Mouse (Mus musculus) kidney, adult 9 months (tissue): ENCODE results near the gene Qser1.

Experiments
- DNase-seq: peaks from one replicate; pipeline ENCODE4 v3.0.0; 2022

Qser1 gene

DNA sequence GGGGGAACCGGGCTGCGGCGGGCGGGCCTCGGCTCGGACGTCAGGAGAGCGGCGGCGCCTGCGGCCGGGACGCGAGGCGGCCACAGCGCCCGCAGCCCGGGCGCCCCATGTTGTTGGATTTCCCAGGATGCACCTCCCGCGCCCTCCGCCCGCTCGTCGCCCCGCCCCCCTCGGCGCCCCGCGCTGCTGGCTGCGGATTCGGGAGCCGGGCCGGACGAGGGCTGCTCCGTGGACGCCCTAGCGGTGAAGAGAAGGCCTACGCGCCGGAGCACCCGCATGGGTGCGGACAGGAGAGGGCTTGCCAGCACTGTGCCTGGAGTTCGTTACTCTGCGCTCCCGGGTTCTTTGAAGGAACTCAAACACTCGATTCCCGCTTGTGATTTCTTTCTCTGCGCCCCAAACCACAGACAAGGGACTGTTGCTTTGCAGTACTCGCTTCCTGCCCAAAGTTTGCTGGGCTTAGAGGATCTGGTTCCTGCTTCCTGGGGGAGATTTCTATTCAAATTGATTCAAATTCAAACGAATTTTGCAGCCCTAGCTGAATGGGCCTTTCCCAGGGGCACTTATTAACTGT is 393 bp upstream of the Qser1 start:
- DNase-seq = peak; percentile 93

DNA sequence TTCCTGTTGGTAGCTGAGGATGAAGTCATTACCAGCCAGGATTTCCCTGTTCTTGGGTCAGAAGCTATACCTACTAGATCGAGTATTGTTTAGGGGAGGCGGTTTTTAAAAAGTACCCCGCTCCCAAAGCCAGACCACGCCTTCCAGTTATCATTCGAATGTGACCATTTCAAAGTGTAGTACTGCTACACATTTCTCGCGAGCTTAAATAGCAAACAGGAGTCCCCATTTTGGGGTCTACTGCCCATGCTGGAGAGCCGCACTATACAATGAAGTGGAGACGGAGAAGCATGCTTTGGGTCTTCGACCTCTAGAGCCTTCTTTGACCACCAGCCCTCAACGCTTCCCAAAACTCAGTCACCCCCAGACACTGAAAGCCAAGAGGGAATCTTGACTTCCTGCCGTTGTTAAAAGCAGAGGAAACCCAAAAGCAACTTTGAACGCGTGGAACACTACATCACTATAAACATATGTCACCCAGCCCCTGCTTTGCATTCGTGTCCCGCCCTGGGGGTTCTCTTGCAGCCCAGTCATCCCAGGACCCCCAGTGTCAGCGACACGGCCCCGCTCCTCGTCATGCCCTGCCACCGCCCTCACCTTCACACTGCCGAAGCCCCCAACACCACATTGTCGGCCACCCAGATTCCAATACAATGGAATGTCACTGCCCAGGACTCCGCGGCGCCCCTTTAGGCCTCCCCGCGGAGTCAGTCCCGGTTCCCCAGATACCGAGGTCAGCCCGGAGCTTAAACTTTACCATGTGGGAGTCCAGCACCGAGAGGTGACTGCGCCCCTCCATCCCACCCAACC is 794 bp downstream of the Qser1 start:
- peak; percentile 31 for DNase-seq

DNA sequence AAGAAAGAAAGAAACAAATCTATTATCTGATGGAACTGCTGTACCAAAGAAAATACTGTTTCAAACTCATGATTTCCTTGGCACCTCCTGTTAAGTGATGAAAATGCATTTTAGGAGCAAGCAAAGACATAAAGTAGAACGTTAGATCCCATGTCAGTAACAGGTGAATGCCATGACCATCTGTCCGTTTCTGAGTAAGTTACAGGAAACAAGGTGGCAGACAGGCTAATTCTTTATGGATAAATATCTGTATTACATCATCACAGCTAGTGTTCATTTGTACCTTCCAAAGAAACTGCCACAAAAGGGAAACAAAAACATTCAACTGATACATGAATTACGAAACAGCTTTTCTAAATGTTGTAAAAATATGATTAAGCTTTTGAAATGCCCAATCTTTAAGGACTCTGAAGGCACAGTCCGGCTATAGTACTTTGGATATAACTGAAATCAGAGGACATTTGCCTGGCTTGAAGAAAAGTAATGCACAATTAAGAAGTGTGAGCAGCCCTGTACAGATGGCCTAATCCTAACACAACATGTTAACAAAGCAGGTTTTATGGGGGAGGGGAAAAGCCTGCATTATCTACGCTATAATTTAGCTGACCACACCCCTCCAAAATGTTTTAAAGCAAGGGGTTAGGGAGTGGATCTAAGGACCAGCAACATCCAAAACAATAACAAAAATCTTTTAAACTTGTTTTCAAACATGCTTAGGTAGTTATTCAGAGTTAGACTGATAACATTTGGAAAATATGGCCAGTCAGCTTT is 2.2 kb downstream of the Qser1 start:
- DNase-seq = no peak

DNA sequence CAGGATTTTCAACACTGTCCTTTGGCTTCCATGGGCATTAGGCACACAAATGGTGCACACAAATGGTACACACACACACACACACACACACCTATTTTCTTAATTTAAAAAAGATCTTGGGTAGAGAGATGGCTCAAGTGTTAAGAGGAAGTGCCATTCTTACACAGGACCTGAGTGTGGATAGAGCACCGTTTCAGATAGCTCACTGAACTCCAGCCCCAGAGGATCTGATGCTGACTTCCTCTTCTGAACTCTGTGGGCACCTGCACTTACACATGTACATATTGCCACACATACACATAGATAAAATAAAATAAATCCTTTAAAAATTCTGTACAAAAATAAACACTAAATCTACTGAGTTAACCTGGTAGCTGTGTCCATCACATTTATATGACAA is 11.1 kb downstream of the Qser1 start:
- DNase-seq = no peak

DNA sequence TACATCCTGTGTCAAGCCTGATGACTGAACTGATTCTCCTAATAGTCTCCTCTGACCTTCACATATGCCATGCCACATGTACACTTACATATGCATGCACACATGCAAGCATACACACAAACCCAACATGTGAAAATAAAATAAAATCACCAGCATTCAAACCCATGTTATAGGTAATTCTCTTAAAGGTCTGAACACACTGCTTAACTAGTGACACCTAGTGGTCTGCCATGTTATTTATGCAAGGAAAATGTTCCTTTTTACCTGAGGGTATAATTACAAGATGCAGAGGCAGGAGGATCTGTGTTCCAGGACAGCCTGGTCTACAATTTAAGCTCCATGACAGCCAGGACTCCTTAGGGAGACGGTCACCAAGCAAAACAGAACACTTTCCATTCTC is 41.8 kb downstream of the Qser1 start:
- peak; percentile 50 for DNase-seq

DNA sequence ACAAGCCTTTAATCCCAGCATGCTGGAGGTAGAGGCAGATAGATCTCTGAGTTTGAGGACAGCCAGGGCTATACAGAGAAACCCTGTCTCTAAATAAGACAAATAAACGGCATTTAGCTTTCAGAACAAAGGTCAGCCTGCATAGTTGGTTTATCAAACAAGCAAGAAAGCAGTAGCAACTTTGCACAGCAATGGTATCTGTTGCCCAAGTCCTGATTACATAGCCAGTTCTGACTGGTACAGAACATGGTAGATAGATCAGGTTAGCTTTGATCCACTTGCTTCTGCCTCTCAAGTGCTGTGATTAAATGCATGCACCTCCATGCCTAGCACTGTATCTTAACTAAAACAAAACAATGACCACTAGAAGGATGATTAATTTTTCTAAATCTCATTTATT is 47.9 kb downstream of the Qser1 start:
- DNase-seq = no peak

DNA sequence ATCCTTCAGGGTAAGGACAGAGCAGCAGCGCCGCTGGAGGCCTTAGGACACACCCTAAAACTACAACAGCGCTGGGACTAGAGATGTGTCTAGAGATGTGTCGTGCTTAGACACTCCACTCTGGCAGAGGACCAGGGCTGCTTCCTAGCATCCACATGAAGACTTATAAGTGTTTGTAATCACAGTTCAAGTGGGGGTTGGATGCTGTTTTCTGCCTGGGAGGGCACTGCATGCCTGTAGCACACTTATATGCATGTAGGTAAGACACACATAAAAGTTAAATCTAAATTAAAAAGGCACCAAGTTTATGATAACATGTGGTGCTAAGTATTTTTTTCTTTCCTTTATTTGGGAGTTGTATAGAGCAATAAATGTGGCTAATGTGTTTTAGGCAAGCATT is 52.5 kb downstream of the Qser1 start:
- no peak for DNase-seq

DNA sequence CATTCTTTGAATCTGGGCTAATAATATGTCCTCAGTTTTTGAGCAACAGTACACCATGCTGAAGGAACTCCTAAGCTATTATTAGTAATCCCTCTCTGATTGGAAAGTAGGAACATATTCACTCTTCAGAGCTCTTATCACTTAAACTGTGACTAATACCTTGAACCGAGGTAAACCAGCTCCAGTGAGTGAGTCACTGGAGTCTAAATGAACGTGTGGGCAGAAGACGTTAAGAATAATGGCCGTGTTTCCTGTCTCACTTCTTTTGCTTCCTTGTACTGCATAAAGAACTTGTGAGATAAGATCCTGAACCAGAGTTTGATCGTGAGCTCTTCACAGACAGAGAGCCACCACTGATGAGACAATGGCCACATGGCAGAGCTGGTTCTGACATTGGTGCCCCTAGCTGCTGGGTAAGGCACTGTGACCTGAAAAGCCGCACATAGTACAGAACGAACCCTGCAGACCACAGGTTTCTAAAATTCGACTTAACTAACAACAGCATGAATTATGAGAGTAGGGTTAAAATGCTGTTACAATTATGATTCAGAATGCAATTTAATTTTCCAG is 53.3 kb downstream of the Qser1 start:
- DNase-seq = no peak

DNA sequence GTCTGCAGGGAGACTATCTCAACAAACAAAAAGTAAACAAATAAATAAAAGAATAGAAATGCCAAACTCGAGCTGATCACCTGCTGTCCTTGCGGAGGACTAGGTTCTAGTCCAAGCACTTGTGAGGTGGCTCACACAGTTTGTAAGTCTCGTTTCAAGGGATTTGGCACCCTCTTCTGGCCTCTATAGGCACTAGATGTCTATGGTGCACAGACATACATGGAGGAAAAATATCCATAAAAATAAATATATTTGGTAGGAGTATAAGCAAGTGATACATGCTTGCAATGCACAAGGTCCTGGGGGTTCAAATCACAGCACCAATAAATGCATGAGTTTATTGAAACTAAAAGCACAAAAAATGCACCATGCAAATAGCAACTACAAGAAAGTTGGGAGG is 65.9 kb downstream of the Qser1 start:
- DNase-seq = peak; percentile 61

DNA sequence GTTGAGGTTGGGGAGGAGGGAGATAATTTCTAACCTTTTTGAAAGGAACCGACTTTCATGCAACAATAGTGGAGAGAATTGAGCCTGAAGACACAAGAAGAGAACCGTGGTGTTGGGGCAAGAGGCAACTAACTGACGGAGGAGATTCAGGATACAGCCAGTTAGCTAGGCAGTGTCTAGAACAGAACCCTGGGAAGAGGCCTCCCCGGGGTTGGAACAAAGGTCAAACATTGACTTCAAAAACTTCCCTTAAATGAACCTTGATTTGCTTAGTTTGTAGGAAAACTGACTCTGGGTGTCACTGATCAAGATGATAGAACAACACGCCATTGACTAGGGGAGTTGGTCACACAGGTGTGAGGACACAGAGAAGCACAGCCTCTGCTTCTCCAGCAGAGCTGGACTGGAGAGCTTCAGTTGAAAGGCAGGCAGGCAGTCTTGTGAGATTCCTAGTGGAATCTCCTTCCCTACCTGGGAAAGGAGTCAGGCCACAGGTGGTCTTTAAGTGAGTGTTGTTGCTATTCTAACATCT is 67.8 kb downstream of the Qser1 start:
- DNase-seq = peak; percentile 55

DNA sequence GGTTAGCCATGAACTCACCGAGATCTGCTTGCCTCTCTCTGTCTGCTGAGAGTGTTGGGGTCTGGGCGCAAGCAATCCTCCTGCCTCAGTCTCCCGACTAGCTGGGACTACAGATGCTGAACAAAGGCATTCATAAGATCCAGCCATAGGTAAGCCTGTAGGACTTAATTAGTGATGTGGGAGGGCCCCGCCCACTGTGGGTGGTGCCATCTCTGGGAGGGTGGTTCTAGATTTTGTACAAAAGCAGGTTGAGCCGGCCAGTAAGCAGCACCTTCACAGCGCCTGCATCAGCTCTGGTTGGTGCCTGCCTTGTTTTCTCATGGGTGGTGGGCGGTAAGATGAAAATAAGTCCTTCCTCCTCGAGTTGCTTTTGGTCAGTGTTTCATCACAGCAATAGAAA is 70.3 kb downstream of the Qser1 start:
- DNase-seq = no peak

DNA sequence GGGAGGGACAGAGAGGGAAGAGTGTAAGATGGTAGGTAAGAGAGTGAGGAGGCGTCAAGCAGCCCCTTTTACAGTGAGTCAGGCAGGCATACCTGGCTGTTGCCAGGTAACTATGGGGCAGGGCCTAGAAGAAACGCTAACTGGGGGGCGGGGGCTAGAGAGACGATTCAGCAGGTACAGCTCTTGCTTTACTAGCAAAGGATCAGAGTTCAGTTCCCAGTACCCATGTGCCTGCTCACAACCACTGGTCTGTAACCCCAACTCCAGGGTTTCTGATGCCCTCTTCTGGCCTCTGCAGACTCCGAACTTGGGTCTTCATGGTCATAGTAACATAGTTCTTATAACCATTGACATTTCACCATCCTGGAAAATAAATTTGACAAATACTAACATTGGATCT is 72.6 kb downstream of the Qser1 start:
- DNase-seq = peak; percentile 54

DNA sequence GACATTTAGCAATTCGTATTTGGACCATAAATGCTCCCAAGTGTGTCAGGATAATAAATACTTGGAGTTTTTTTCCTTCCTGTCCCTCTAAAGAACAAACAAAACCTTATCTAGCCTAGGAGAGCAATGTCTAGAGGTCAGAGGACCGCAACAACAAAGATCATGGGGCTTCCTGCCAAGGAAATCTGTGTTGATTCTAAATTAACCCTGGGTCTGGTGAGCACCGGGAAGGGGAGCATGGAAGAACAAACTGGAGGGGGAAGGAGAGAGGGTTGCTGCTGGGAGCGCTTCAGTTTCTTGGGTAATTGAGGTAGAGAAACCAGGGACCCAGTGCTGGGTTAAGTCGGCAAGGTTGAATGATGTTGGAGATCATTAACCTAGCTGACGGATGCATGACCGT is 73.4 kb downstream of the Qser1 start:
- DNase-seq = peak; percentile 87

DNA sequence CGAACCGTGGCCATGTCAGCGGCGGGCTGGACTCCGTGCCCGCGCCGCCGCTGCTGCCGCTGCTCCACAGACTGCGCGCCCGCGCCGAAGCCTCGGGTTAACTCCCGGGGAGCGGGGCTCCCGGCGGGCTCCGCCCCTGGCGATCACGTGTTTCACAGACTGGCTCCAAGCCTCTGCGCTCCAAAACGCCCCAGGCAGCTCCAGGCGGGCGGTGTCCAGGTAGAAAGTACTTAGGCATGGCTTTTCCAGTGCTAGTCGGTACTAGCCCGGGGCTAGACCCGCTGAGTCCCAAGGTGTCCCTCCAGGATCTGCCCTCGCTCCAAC is 73.9 kb downstream of the Qser1 start, which contains the start of gene Depdc7:
Depdc7 (minus strand) TSS at position 138 of the 324 bp plus-strand sequence.
- DNase-seq = peak; percentile 94

DNA sequence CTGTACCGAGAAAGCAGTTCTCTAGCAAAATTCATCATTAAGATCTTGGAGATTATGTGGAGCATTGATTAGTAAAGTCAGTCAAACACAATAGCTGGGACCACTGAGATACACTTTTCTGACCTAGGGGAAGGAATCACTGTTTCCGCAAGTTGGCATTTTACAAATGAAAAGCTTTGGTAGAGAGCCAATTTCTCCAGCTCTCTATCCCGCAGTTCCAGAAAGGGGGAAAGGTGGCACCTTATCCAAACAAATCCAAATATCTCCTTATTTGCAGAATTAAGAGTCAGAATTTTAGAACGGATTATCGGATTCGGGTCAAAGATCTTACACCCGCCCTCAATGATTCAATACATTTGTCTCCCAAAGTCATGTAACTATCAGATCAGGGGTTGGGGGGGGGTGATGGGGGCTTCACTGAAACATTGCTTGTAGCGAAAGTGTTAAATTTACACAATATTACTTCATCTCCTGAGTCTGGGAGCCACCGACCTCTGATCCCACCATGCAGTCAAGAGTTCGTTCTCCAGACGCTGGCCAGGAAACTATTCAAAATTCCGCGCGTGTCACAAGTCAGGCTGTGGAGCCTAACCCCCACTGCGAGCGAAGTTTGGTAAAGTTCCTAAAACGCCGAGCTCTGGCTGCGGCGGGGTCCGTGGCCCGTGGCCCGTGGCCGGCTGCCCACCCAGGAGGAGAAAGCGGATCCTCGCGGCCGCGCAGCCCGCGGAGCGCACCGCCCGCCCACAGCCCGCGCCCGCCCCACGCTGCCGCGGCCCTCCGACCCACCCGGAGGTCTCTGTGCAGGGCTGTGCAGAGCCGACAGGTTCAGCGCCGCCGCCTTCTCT is 74.4 kb downstream of the Qser1 start:
- no peak for DNase-seq

DNA sequence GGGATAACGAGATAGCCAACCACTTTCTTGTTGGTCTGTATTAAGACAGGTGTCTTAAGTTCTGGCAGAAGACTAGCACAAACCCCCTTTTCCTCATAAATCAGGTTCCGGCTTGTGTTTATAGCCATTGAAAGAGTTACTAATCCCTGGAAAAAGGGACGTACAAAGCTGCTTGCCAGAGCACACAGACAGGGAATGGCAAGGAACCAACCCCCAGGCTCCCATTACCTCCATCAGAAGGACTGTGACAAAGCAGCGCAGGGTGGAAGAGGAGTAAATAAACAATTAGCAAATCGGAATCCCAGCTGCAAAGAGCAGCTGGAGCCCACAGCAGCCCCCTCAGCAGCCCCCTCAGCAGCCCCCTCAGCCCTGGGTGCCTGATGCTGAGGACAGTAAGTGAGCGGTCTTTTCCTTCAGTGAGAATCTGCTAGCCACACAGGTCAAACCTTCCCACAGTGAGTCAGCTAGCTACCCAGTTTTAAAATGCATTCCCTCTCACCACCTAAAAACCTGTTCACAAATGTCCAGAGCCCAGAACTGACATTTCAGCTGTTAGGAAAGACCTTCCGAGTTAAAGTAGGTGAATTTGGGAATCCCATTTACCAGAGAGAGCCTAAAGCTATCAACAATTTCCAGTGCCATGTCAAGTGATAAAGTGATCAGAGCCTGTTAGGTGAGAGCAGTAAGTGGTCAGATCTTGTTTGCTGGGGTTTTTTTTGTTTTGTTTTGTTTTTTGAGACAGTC is 75.4 kb downstream of the Qser1 start:
- DNase-seq = no peak

DNA sequence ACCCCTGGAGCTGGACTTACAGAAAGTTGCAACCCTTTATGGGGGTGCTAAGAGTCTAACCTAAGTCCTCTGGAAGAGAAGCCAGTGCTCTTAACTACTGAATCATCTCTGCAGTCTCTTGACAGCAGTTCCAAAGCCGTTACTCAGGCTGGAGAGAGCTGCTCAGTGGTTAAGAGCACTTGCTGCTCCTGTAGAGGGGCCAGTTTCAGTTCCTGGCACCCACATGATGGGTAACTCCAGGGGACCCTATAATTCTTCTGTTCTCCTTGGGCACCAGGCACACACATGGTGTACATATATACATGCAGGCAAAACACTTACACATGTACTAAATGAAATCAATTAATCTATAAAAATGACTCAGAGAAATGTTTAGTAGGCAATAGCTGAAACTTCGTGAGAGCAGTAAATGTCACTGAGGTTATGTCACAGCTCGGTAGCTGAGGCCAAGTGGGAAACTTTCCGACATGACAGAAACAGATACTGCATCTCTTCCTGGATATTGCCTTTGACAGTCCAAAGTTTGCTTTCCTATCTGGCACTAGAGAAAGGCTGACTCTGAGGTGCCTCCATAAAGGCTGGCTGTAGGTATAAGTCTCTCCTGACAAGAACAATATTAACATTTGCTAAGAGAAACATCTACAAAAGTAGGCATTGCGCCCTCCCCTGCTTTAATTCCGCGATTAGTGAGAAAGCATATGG is 76.2 kb downstream of the Qser1 start:
- DNase-seq = peak; percentile 24

DNA sequence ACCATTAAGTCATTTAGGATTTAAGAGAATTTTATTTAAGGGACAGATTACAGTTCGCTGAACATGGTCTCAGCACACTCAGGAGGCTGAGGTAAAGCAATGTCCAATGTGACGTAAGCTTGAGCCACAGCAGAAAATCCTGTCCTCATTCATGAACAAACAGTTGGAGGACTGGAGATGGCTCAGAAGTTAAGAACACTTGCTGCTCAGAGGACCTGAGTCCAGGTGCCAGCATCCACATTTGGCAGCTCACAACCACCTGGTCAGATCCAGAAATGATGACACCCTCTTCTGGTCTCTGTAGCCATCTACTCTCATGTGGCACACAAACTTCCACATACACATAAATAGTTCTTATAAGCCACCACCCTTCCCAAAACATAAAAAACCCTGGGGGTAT is 76.9 kb downstream of the Qser1 start:
- no peak for DNase-seq

DNA sequence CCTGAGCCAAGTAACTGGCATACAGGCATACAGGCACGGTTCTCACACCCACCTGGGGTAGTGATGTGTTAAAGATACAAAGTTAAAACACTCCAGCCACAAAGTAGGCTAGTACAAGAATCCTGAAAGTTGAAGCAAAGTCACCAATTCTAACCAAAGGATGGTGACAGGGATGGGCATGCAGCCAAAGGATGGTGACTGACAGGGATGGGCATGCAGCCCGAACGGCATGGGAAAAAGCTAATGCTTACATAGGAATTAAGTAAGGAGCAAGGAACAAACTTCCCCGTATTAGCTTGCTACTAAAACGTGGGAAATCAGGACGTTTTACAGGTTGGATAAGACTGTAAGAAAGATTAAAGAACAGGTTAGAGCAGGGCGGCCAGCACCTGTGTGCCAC is 80.3 kb downstream of the Qser1 start:
- no peak for DNase-seq

DNA sequence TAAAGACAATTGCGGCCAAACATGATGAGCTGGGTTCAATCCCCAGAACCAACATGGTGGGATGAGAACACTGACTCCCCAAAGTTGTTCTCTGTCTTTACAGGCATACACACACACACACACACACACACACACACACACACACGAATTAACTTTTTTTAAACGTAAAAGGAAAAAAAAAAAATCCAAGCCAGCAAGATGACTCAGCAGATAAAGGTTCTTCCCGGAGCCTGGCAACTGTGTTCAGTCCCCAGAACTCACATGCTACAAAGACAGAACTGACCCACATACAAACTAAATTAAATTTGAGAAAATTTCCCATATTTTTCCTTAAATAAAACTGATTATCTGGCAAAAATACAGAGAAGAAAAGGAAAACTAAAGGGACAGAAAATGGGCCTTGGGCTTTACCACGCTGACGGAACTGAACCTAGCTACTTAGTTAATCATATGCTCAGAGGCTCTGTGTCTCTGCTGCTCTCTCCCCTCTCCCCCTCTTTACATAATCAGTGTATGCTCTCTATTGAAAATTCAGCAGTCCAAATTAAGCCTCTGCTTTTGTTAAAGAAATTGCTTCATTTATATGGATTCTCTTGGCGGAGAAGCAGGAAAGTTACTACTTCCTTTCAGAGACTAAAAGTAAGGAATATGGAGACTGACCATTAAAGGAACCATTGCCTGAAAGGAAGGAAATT is 83.9 kb downstream of the Qser1 start:
- DNase-seq = peak; percentile 36
